Mouse (Mus musculus): Measurements from ENCODE around the gene Fam20a. TPM values are rescaled to one million over a fixed set of nuclear protein-coding genes. Genes with fewer than 3 reads are reported as not detected.
"Not testable (repeated sequence)": the region's sequence is repeated elsewhere in the genome, so short reads cannot be mapped to it uniquely, and the experiment has no call there.

Gene Fam20a
- polyA plus RNA-seq, 1 experiment from 2014 or later: 3.2 TPM

DNA sequence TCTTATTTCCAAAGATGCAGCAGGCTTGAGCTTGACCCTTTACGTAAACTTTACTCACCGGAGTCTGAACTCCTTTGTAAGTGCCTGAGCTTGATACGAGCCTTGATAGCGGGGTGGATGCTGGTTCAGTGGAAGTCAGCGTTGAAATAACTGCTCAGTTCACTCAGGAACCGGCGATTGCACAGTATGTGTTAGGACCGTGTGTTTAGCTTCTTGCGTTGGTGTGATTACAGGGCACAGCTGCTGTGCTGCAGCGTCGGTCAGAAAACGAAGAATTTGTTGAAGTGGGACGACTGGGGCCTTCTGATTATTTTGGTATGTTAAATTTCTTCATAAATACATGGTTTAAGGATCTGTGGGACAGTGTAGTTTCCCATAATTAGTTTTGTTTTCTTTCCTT lies 55.7 kb downstream of the Fam20a start:
- peaks cover 80% of the 10 kb centered on the region for H3K36me3 ChIP-seq
- ATAC-seq (ENCODE audit: borderline replicate concordance, extremely low read depth, low FRiP score, low TSS enrichment): no peak

DNA sequence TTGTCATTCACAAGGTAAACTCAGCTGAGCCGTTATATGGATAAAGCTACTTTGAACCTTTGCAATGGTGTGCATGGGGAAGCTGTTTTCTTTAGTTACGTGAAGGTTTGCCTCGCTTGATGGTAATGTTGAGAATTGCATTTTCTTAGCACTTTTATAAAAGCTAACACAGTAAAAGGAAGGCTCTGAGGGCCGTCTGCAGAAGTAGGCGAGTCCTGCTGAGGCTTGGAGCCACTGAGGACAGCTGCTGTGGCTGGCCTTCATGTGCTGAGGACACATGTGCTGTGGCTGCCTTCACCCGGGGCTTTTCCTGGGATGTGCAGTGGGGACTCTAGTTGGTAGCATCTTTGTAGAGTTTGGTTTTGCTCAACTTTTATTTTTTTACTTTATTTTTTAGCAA lies 56.7 kb downstream of the Fam20a start:
- Histone ChIP-seq H3K36me3 (peaks cover 89% of the 10 kb centered on the region), H3K27me3 (no peaks in the 10 kb centered on the region), H3K4me3 (no peak overlapping the region), H3K4me1 (peaks cover under 1% of the 10 kb centered on the region; the same call in 1 of the 2 replicates), H3K4me2 (no peak overlapping the region), H3K27ac (no peak overlapping the region), H3K9ac (no peak overlapping the region), H3K9me3 (no peaks in the 10 kb centered on the region)
- ATAC-seq (ENCODE audit: borderline replicate concordance, extremely low read depth, low FRiP score, low TSS enrichment): no peak
- 80% methylated on average over 6 of the region's 6 CpGs for WGBS

More for the DNA sequence above, 55.7 kb downstream of the Fam20a start:
- Histone ChIP-seq H3K9me3 (no peaks in the 10 kb centered on the region), H3K4me1 (peaks cover 7% of the 10 kb centered on the region), H3K27me3 (no peaks in the 10 kb centered on the region), H3K9ac (no peak overlapping the region), H3K4me2 (no peak overlapping the region), H3K27ac (no peak overlapping the region), H3K4me3 (no peak overlapping the region)
- WGBS: 87% methylated on average over 13 of the region's 13 CpGs

DNA sequence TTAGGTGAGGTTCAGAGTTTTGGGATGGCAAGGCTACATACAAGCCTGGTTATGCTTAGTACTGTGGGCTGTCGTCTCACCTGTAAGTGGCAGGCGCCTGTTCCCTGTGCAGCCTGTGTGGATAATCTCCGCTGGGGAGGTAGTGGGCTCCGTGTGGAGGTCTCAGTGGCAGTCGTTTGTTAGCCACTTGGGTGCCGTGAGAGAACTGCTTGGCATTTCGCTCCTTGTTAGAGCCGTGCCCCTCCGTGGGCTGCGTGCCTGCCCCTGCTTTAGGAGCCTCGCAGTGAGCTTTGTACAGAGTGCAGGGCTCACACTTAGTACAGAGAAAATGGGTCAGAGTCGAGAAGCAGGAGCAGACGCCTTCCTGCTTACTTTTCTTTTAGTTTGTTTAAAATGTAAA lies 57.8 kb downstream of the Fam20a start:
- Histone ChIP-seq H3K4me2 (no peak overlapping the region), H3K36me3 (peaks cover 92% of the 10 kb centered on the region), H3K9me3 (no peaks in the 10 kb centered on the region), H3K27ac (no peak overlapping the region), H3K9ac (no peak overlapping the region), H3K4me3 (no peak overlapping the region), H3K4me1 (no peaks in the 10 kb centered on the region), H3K27me3 (no peaks in the 10 kb centered on the region)
- 78% methylated on average over 13 of the region's 13 CpGs for WGBS
- ATAC-seq (ENCODE audit: borderline replicate concordance, extremely low read depth, low FRiP score, low TSS enrichment): no peak

DNA sequence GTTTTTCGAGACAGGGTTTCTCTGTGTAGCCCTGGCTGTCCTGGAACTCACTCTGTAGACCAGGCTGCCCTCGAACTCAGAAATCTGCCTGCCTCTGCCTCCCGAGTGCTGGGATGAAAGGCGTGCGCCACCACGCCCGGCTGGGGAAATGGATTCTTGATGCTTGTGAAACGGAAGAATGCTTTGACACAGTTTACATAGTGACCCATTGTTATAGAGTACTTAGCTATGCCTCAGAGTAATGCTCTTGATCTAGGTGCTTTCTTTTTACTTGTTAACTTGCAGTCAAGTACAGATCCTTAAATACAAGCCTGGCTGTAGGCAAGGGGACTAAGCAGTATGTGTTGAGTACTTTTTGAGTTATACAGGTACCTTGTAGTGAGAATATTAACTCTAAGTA lies 61.6 kb downstream of the Fam20a start:
- H3K4me1 ChIP-seq; ATAC-seq (ENCODE audit: borderline replicate concordance, extremely low read depth, low FRiP score, low TSS enrichment); H3K27me3 ChIP-seq; H3K4me3 ChIP-seq; H3K27ac ChIP-seq; H3K4me2 ChIP-seq; H3K9ac ChIP-seq; H3K9me3 ChIP-seq: not testable (repeated sequence)
- H3K36me3 ChIP-seq: peaks cover 80% of the 10 kb centered on the region
- WGBS: 80% methylated on average over 8 of the region's 8 CpGs

DNA sequence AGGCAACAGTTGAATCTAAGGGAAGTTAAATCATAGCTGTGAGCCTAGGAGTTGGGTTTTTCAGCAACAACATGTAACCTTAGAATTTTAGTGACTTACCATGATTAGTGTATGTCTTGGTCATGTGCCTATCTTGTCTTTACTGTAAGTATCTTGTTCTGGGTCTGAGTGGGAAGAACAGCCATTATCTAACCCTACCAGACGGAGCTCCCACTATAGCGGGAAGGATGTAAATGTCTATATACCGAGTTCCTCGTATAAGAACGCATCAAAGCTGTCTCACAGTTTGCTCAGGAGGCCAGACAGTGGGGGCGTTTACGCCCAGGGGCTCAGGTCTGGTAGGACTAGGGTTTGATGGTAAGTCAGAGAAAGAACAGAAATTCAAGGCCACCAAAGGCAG lies 65.8 kb downstream of the Fam20a start:
- Histone ChIP-seq H3K9me3 (no peaks in the 10 kb centered on the region), H3K36me3 (peaks cover 61% of the 10 kb centered on the region), H3K4me1 (peaks cover 22% of the 10 kb centered on the region), H3K4me2 (no peak overlapping the region), H3K27ac (no peak overlapping the region), H3K27me3 (no peaks in the 10 kb centered on the region), H3K9ac (no peak overlapping the region), H3K4me3 (no peak overlapping the region)
- WGBS: 79% methylated on average over 7 of the region's 7 CpGs
- no peak for ATAC-seq (ENCODE audit: borderline replicate concordance, extremely low read depth, low FRiP score, low TSS enrichment)

DNA sequence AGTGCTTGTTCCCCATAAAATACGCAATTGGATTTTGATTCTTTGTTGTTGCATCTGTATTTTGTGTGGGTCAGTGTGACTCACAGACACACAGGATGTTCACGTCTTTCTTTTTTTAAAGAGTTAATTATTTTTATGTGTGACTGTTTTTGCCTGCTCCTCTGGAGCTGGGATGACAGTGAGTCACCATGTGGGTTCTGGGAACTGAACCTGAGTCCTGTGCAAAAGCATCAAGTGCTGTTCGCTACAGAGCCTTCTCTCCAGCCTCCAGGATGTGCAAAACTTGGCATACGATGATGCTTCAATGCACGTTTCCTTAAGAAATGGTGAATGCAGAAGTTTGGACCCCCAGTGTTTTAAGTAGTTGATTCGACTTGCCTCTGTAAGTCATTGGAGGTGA lies 67.5 kb downstream of the Fam20a start:
- H3K27ac ChIP-seq: no peak overlapping the region
- ATAC-seq (ENCODE audit: borderline replicate concordance, extremely low read depth, low FRiP score, low TSS enrichment): no peak
- no peaks in the 10 kb centered on the region for H3K27me3 ChIP-seq
- WGBS: 83% methylated on average over 6 of the region's 6 CpGs
- no peaks in the 10 kb centered on the region for H3K9me3 ChIP-seq
- H3K4me2 ChIP-seq: no peak overlapping the region
- peaks cover 29% of the 10 kb centered on the region for H3K4me1 ChIP-seq
- H3K36me3 ChIP-seq: peaks cover 45% of the 10 kb centered on the region
- no peak overlapping the region for H3K9ac ChIP-seq
- H3K4me3 ChIP-seq: no peak overlapping the region

DNA sequence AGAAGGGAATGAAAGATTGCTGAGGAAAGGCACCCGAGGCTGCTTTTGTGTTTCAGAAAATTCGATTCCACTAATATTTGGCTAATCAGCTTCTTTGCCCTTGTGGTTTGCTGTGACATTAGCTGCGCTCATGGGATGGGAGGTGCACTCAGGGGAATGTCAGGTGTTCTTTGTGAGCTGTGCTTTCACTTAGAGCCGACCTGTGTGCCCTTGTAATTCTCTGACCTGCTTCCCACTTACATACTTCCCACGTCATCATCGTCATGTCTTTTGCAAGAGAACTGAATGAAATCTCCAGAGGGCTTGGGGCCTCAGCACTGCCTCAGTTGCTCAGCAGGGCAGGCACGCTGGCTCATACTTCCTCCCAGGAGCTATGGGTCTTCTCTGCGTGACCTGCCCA lies 68.9 kb downstream of the Fam20a start:
- peak overlapping the region; percentile 3; the same call in 1 of the 2 replicates for H3K4me3 ChIP-seq
- H3K9ac ChIP-seq: no peak overlapping the region
- H3K9me3 ChIP-seq: no peaks in the 10 kb centered on the region
- ATAC-seq (ENCODE audit: borderline replicate concordance, extremely low read depth, low FRiP score, low TSS enrichment): no peak
- no peaks in the 10 kb centered on the region for H3K27me3 ChIP-seq
- peaks cover 42% of the 10 kb centered on the region for H3K4me1 ChIP-seq
- WGBS: 68% methylated on average over 8 of the region's 8 CpGs
- H3K4me2 ChIP-seq: peak overlapping the region; percentile 84; the same call in 1 of the 2 replicates
- H3K27ac ChIP-seq: no peak overlapping the region
- peaks cover 36% of the 10 kb centered on the region for H3K36me3 ChIP-seq

DNA sequence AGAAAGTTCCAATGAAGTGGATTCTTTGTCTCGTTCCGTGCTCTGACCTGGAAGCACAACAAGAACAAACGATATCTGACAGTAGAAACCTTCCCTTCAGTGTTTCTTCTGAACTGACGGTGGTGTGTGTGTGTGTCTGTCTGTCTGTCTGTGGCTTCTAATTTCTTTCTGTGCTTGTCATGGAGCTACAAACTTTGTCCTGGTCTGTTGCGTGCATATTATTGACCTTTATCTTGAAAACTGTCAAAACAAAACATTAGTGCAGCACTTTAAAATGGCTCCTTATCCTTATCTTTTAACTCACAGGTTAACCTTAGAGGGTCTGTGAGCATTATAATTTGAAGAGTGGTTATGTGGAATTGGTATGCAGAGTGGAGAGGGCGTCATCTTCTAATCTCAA lies 69.6 kb downstream of the Fam20a start:
- H3K36me3 ChIP-seq: peaks cover 36% of the 10 kb centered on the region
- H3K4me3 ChIP-seq: peak overlapping the region; percentile 85
- peaks cover 43% of the 10 kb centered on the region for H3K4me1 ChIP-seq
- H3K4me2 ChIP-seq: peak overlapping the region; percentile 84
- no peaks in the 10 kb centered on the region for H3K9me3 ChIP-seq
- H3K27ac ChIP-seq: no peak overlapping the region
- ATAC-seq (ENCODE audit: borderline replicate concordance, extremely low read depth, low FRiP score, low TSS enrichment): no peak
- H3K9ac ChIP-seq: peak overlapping the region; percentile 92
- no peaks in the 10 kb centered on the region for H3K27me3 ChIP-seq
- WGBS: 21% methylated on average over 6 of the region's 6 CpGs

DNA sequence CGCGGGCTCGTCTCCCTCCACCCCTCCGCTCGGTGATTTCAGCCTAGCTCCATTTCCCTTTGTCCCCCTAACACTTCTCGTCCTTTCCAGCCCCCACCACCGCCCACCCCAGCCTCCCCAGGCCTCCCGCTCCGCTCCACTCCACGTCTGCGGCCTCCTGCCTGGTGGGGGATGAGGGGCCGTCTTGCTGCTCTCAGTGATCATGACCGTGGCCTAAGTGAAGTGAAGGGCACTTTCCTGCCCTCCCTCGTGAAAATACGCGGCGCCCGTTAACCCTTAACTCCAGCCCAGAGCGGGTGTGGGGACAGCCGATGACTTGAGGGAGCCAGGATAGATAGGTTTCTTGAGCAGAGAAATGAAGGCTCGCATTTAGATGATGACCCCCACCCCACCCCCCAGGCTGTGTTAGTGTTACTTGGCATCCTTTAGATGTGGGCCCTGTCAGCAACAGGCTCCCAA lies 70.5 kb downstream of the Fam20a start:
- Histone ChIP-seq H3K27me3 (no peaks in the 10 kb centered on the region), H3K9me3 (no peaks in the 10 kb centered on the region), H3K27ac (peak overlapping the region; percentile 96), H3K4me3 (peak overlapping the region; percentile 85), H3K36me3 (peaks cover 30% of the 10 kb centered on the region), H3K9ac (peak overlapping the region; percentile 92), H3K4me1 (peaks cover 43% of the 10 kb centered on the region), H3K4me2 (peak overlapping the region; percentile 84)
- peak; percentile 25; the same call in 1 of the 2 replicates for ATAC-seq (ENCODE audit: borderline replicate concordance, extremely low read depth, low FRiP score, low TSS enrichment)
- under 1% methylated on average over 21 of the region's 21 CpGs for WGBS

DNA sequence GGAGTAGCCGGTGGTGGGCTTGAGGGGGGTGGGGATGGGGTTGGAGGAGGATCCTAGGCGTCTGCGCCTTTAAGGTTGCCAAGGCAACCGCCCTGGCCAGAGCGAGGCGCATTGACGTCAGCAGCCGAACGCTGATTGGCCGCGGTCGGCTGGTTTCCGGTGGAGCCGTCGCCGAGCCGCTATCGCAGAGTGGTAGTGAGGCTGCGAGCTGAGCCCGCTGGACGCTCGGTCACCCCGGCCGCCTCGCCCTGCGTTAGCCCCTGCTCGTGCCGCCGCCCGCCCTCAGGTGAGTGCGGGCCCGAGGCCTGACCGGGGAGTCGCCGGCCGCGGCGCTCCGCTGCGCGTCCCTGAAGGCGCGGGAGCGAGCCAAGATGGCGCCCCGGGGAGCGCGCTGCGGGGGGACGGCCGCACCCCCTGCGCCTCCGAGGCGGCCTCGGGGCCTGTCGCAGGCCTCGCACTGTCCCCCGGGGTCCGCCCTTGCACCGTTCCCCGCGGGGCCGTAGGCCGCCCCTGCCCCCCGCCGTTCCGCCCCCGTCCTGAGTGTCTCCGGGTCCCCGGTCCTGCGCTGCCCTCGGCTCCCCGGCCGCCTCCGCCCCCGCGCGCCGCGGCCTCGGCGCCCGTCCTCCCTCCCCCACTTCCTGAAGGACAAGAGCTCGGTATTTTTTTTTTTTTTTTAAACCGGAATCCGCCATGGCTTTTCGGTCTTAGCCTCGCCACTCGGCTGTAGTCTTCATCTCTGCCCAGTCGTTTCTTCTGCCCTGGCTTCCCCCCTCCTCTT lies 71.1 kb downstream of the Fam20a start:
- under 1% methylated on average over 43 of the region's 90 CpGs for WGBS
- Histone ChIP-seq H3K27ac (peak overlapping the region; percentile 96), H3K4me3 (peak overlapping the region; percentile 85), H3K9me3 (no peaks in the 10 kb centered on the region), H3K4me2 (peak overlapping the region; percentile 97), H3K4me1 (peaks cover 43% of the 10 kb centered on the region), H3K9ac (peak overlapping the region; percentile 92), H3K36me3 (peaks cover 23% of the 10 kb centered on the region), H3K27me3 (no peaks in the 10 kb centered on the region)
- peak; percentile 95 for ATAC-seq (ENCODE audit: borderline replicate concordance, extremely low read depth, low FRiP score, low TSS enrichment)

DNA sequence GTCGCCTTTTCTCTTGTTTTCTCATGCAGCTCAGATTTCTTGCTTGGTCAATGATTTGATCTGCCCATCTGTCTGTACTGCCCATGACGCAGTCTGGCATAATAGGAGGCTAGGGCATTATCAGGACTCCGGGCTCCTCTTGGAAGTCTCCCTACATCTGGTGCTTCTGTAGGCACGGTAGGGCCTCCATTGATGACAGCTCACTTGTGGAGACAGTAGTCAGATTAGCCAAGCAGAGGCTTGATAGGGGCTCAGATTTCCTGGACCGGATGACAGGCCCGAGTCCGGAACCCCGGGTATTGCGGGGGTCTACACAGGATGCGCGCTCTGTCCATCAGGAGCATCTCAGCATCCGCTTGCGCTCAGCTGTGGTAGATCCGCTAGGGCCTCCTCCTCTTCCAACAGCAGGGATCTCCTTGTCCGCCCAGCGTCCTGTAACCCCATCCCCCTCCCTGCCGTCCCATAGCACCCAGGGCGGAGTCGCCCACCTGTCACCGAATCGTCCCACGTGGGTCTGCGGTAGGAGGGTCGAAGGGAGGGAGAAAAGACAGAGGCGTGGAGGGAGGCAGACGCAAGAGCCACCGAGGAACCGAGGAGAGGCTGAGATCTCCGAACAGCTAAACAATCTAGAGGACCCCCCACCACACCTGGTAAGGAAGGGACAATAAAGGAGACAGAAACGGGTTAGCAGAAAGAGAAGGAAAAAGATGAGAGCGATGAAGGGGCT lies 71.9 kb downstream of the Fam20a start:
- Histone ChIP-seq H3K36me3 (peaks cover 16% of the 10 kb centered on the region), H3K27ac (peak overlapping the region; percentile 96), H3K9me3 (no peaks in the 10 kb centered on the region), H3K4me1 (peaks cover 43% of the 10 kb centered on the region), H3K4me3 (peak overlapping the region; percentile 85), H3K27me3 (no peaks in the 10 kb centered on the region), H3K9ac (peak overlapping the region; percentile 92), H3K4me2 (peak overlapping the region; percentile 97)
- ATAC-seq (ENCODE audit: borderline replicate concordance, extremely low read depth, low FRiP score, low TSS enrichment): peak; percentile 57
- under 1% methylated on average over 31 of the region's 31 CpGs for WGBS

DNA sequence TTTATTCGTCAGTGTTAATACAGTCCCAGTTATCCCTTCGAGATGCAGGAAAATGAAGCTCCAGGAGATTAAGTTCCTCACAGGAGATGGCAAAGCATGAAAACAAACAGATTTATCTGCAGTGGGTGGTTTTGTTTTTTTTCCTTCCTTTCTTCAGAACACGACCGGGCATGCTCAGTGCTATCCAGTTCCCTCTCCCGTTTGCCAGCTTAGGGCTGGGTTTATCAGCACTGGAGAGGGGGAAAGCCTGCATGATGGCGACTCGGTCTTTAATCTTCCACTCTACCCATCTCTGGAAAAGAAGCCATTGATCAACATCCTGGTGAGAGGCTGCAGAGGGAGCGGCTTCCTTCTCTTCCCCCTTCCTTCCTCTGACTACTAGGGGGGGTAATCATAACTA lies 72.9 kb downstream of the Fam20a start, which contains the start of gene Prkar1a:
Gene Prkar1a (plus strand): TSS at position 200 of the 400 bp plus-strand sequence.
- Histone ChIP-seq H3K36me3 (peaks cover 7% of the 10 kb centered on the region; the same call in 1 of the 2 replicates), H3K27me3 (no peaks in the 10 kb centered on the region), H3K4me3 (peak within 1 kb of the TSS; percentile 85), H3K4me2 (peak within 1 kb of the TSS; percentile 97), H3K9me3 (no peaks in the 10 kb centered on the region), H3K27ac (peak within 1 kb of the TSS; percentile 96), H3K9ac (peak within 1 kb of the TSS; percentile 92), H3K4me1 (peaks cover 43% of the 10 kb centered on the region)
- ATAC-seq (ENCODE audit: borderline replicate concordance, extremely low read depth, low FRiP score, low TSS enrichment): no peak
- 7% methylated on average over 8 of the region's 8 CpGs for WGBS
